Mouse (Mus musculus) MEL (cell line): ENCODE data around the gene Faim2. TPM values are rescaled to one million over a fixed set of nuclear protein-coding genes. Genes with fewer than 3 reads are reported as not detected.
A peak's percentile ranks its signal among the peaks of the same experiment; 100 is the strongest.

Experiments
- DNase-seq: peaks from one replicate; pipeline ENCODE4 v3.0.0; 2011; ENCODE audit warnings: low read depth, low spot score
- H3K27ac ChIP-seq: 2 replicates; pipeline ENCODE4 v1.5.1; 2012; ENCODE audit warnings: low read depth, mild to moderate bottlenecking, control low read depth, low read length, moderate library complexity; ENCODE audit not compliant: control insufficient read depth
- H3K27me3 ChIP-seq, 2 experiments: fragments of 150-350 bp in 1 of 2; sonication (generic) in 1 of 2; 2 replicates each; pipeline ENCODE4 v1.6.1; 2012; ENCODE audit warnings: low read length in 2 of 2, mild to moderate bottlenecking in 2 of 2, improper control_type of control experiment in 1 of 2, moderate library complexity in 1 of 2; ENCODE audit not compliant: insufficient read depth in 2 of 2, control insufficient read depth in 1 of 2
- H3K36me3 ChIP-seq, 2 experiments: 2 replicates each; pipeline ENCODE4 v1.6.1; 2012 to 2014; ENCODE audit warnings: low read length in 2 of 2, improper control_type of control experiment in 1 of 2, inconsistent platforms in 1 of 2, mild to moderate bottlenecking in 1 of 2; ENCODE audit not compliant: insufficient read depth in 2 of 2, control insufficient read depth in 1 of 2
- H3K4me1 ChIP-seq, 2 experiments: fragments of 150-350 bp in 1 of 2; sonication (generic) in 1 of 2; 2 replicates each; pipeline ENCODE4 v1.6.1; 2012; ENCODE audit warnings: low read length in 2 of 2, improper control_type of control experiment in 1 of 2, mild to moderate bottlenecking in 1 of 2; ENCODE audit not compliant: insufficient read depth in 2 of 2, control insufficient read depth in 1 of 2
- H3K4me3 ChIP-seq, 2 experiments: fragments of 150-350 bp in 1 of 2; sonication (generic) in 1 of 2; 2 replicates each; pipeline ENCODE4 v1.5.1; 2012; ENCODE audit warnings: low read depth in 2 of 2, low read length in 2 of 2, mild to moderate bottlenecking in 2 of 2, moderate library complexity in 2 of 2, control low read depth in 1 of 2, improper control_type of control experiment in 1 of 2; ENCODE audit not compliant: control insufficient read depth in 1 of 2, insufficient read depth in 1 of 2
- H3K79me2 ChIP-seq: 2 replicates; pipeline ENCODE4 v1.6.1; 2012; ENCODE audit warnings: mild to moderate bottlenecking, low read length, moderate library complexity; ENCODE audit not compliant: control insufficient read depth, poor library complexity, insufficient read depth
- H3K9ac ChIP-seq: 2 replicates; pipeline ENCODE4 v1.6.1; 2012; ENCODE audit warnings: low read depth, mild to moderate bottlenecking, control low read depth, low read length, moderate library complexity; ENCODE audit not compliant: control insufficient read depth, poor library complexity, severe bottlenecking
- H3K9me3 ChIP-seq: fragments of 150-350 bp; sonication (generic); replicated peaks from 2 replicates; pipeline ENCODE4 v1.6.1; 2012; ENCODE audit warnings: mild to moderate bottlenecking, low read length, improper control_type of control experiment, moderate library complexity; ENCODE audit not compliant: insufficient read depth
- BHLHE40 ChIP-seq: IDR thresholded peaks from 2 replicates; pipeline ENCODE4 v1.6.1; 2012; ENCODE audit warnings: low read depth, mild to moderate bottlenecking, inconsistent platforms, low read length, improper control_type of control experiment, borderline replicate concordance
- ELF1 ChIP-seq: IDR thresholded peaks from 2 replicates; pipeline ENCODE4 v1.6.1; 2014; ENCODE audit warnings: low read depth, mild to moderate bottlenecking, inconsistent platforms, low read length, improper control_type of control experiment, moderate library complexity
- EP300 ChIP-seq, 2 experiments: IDR thresholded peaks; 2 replicates each; pipeline ENCODE4 v1.6.1; 2011; ENCODE audit warnings: improper control_type of control experiment in 2 of 2, low read length in 2 of 2, low read depth in 1 of 2, mild to moderate bottlenecking in 1 of 2
- GABPA ChIP-seq: IDR thresholded peaks from 2 replicates; pipeline ENCODE4 v1.6.1; 2012; ENCODE audit warnings: low read depth, mild to moderate bottlenecking, inconsistent platforms, low read length, improper control_type of control experiment, moderate library complexity
- GATA1 ChIP-seq: IDR thresholded peaks from 2 replicates; pipeline ENCODE4 v1.6.1; 2011; ENCODE audit warnings: low read depth, low read length, improper control_type of control experiment
- JUND ChIP-seq: IDR thresholded peaks from 2 replicates; pipeline ENCODE4 v1.6.1; 2011; ENCODE audit warnings: low read depth, mild to moderate bottlenecking, improper control_type of control experiment, low read length
- MAFK ChIP-seq: IDR thresholded peaks from 2 replicates; pipeline ENCODE4 v1.6.1; 2011; ENCODE audit warnings: low read depth, mild to moderate bottlenecking, low read length, improper control_type of control experiment, borderline replicate concordance
- MAX ChIP-seq: IDR thresholded peaks from 2 replicates; pipeline ENCODE4 v1.6.1; 2011; ENCODE audit warnings: low read length, improper control_type of control experiment
- MEF2A ChIP-seq: IDR thresholded peaks from 2 replicates; pipeline ENCODE4 v1.6.1; 2014; ENCODE audit warnings: low read depth, mild to moderate bottlenecking, inconsistent platforms, low read length, improper control_type of control experiment; ENCODE audit not compliant: poor library complexity, insufficient replicate concordance, severe bottlenecking; ENCODE audit errors: extremely low read depth
- MXI1 ChIP-seq: IDR thresholded peaks from 2 replicates; pipeline ENCODE4 v1.6.1; 2011; ENCODE audit warnings: mild to moderate bottlenecking, low read depth, low read length, improper control_type of control experiment
- NELFE ChIP-seq: IDR thresholded peaks from 2 replicates; pipeline ENCODE4 v1.6.1; 2011; ENCODE audit warnings: low read depth, low read length, improper control_type of control experiment
- POLR2AphosphoS2 ChIP-seq: IDR thresholded peaks from 2 replicates; pipeline ENCODE4 v1.6.1; 2011; ENCODE audit warnings: low read length, improper control_type of control experiment
- POLR2AphosphoS5 ChIP-seq: IDR thresholded peaks from 2 replicates; pipeline ENCODE4 v1.6.1; 2012; ENCODE audit warnings: low read depth, borderline replicate concordance, mild to moderate bottlenecking, inconsistent platforms, low read length, moderate library complexity, mixed read lengths
- RAD21 ChIP-seq: IDR thresholded peaks from 2 replicates; pipeline ENCODE4 v1.6.1; 2011; ENCODE audit warnings: mild to moderate bottlenecking, low read depth, low read length, improper control_type of control experiment
- RCOR1 ChIP-seq: IDR thresholded peaks from 2 replicates; pipeline ENCODE4 v1.6.1; 2012; ENCODE audit warnings: low read depth, mild to moderate bottlenecking, inconsistent platforms, low read length, improper control_type of control experiment
- TAL1 ChIP-seq: IDR thresholded peaks from 2 replicates; pipeline ENCODE4 v1.6.1; 2012; ENCODE audit warnings: mild to moderate bottlenecking, inconsistent platforms, low read length, moderate library complexity, mixed read lengths
- TBP ChIP-seq: IDR thresholded peaks from 2 replicates; pipeline ENCODE4 v1.8.0; 2011; ENCODE audit warnings: low read depth, low read length, improper control_type of control experiment
- TCF12 ChIP-seq: IDR thresholded peaks from 2 replicates; pipeline ENCODE4 v1.6.1; 2014; ENCODE audit warnings: low read depth, mild to moderate bottlenecking, inconsistent platforms, low read length, improper control_type of control experiment, moderate library complexity
- UBTF ChIP-seq: IDR thresholded peaks from 2 replicates; pipeline ENCODE4 v1.6.1; 2012; ENCODE audit warnings: low read depth, mild to moderate bottlenecking, inconsistent platforms, low read length, improper control_type of control experiment, moderate library complexity, borderline replicate concordance; ENCODE audit not compliant: insufficient read depth
- USF1 ChIP-seq: IDR thresholded peaks from 2 replicates; pipeline ENCODE4 v1.6.1; 2014; ENCODE audit warnings: low read depth, mild to moderate bottlenecking, inconsistent platforms, low read length, improper control_type of control experiment, moderate library complexity
- ZKSCAN1 ChIP-seq: IDR thresholded peaks from 2 replicates; pipeline ENCODE4 v1.6.1; 2012; ENCODE audit warnings: low read depth, mild to moderate bottlenecking, inconsistent platforms, low read length, improper control_type of control experiment, moderate library complexity
- ZMIZ1 ChIP-seq: IDR thresholded peaks from 2 replicates; pipeline ENCODE4 v1.6.1; 2012; ENCODE audit warnings: low read depth, mild to moderate bottlenecking, inconsistent platforms, low read length, improper control_type of control experiment, moderate library complexity
- ZNF384 ChIP-seq: IDR thresholded peaks from 2 replicates; pipeline ENCODE4 v1.6.1; 2012; ENCODE audit warnings: low read depth, mild to moderate bottlenecking, inconsistent platforms, low read length, improper control_type of control experiment
- polyA plus RNA-seq, 2 experiments: library from polyadenylated mRNA; stranded (reverse) in 1 of 2; unstranded in 1 of 2; fragments of >175 nt in 1 of 2; fragments of >200 nt in 1 of 2; gene quantifications; 2 replicates each; pipeline versions ENCODE4 v1.2.1 to v1.2.4; 2012; ENCODE audit warnings: low replicate concordance in 2 of 2, low read depth in 1 of 2; ENCODE audit not compliant: insufficient read length in 2 of 2, insufficient read depth in 1 of 2, missing spikeins in 1 of 2
- total RNA-seq: library from RNA; depleted of rRNA; stranded (reverse); fragments of 300-350 nt; gene quantifications from 2 replicates; pipeline ENCODE4 v1.2.3, GENCODE M21; 2012

The Faim2 gene
- total and polyA plus RNA-seq, 3 experiments: 0.06 to 0.08 TPM; not detected in 1

DNA sequence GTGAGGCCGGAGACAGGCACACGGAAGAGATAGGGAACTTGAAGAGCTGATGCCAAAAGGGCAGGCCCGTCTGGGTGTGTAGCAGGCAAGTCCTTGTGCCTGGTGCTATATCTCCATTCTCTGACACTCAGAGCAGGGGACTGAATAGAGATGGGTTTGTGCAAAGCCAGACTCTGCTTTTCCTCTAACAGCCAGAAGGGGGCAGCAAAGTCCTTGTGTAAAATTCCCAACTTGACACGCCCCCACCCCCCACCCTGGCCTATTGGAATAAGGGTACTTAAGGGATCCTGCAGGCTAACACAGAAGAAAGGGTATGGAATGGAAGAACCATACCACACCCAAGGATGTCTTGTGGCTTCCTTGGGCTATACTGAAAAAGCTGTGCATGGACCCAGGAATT, 30.9 kb downstream of the Faim2 start (continued):
- no peak for TF ChIP-seq EP300 (IDR thresholded peaks at IDR 0.05; ENCODE audit: low read depth in 1 of 2, low read length in 2 of 2)
- no peak for TF ChIP-seq MEF2A
- no peak for TF ChIP-seq GATA1
- TF ChIP-seq ZNF384: no peak
- TF ChIP-seq ELF1: 0 out of 2 replicates have a peak, but pooled peaks have one; percentile 29
- TF ChIP-seq GABPA: no peak

DNA sequence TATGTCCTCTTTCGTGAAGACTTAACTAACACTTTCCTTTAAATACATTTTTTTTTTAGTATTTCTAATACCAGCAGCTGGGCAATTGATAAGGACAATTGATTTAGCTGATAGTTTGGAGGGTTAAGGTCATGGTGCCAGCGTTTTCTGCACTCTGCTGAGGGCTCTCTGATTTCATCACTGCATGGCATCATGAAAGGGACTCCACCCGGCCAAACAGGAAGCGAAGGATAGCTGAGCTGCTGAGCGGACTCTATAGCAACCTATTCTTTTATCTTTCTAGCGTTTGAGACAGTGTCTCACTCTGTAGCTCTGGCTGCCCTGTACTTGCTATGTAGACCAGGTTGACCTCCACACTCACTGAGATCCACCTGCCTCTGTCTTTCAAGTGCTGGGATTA, 43.2 kb downstream of the Faim2 start:
- Histone ChIP-seq H3K27me3 (peaks cover 17 to 19% of the 10 kb centered on the region in 2 experiments), H3K27ac (no peak overlapping the region)
- no peak for DNase-seq

DNA sequence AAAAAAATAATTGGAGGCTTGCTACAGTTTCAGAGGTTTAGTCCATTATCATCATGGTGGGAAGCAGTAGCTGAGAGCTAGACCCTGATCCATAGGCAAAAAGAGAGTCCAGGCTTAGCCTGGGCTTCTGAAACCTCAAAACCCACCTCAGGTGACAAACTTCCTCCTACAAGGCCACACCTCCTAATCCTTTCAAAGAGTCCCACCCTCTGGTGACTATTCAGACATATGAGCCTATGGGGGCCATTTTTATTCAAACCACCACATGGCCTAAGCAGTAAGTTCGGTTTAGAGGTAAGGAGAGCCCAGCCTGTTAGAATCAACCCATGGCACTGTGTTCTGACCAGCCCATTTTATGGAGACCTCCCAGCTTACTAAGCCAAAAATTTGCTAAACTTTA, 52.2 kb downstream of the Faim2 start:
- peaks cover 5% of the 10 kb centered on the region for H3K79me2 ChIP-seq
- DNase-seq: peak; percentile 75
- H3K27me3 ChIP-seq: peaks cover 2 to 3% of the 10 kb centered on the region in 2 experiments; a peak in 1 of 4 replicates
- no peaks in the 10 kb centered on the region for H3K9me3 ChIP-seq
- TF ChIP-seq ZMIZ1: no peak
- no peak for TF ChIP-seq MEF2A
- TF ChIP-seq MAX: no peak
- TF ChIP-seq ELF1: no peak
- TF ChIP-seq USF1: no peak
- TF ChIP-seq MXI1: no peak
- no peak for TF ChIP-seq GATA1
- TF ChIP-seq TAL1: no peak
- H3K4me1 ChIP-seq: peaks cover 0 to 21% of the 10 kb centered on the region in 2 experiments; a peak in 2 of 4 replicates
- no peak overlapping the region for H3K27ac ChIP-seq
- H3K4me3 ChIP-seq: no peak overlapping the region
- peaks cover 0 to 18% of the 10 kb centered on the region in 2 experiments; a peak in 2 of 4 replicates for H3K36me3 ChIP-seq
- H3K9ac ChIP-seq: no peak overlapping the region

More for the DNA sequence above, 43.2 kb downstream of the Faim2 start:
- Histone ChIP-seq H3K36me3 (no peaks in the 10 kb centered on the region), H3K4me3 (no peak overlapping the region), H3K9me3 (no peaks in the 10 kb centered on the region), H3K9ac (no peak overlapping the region), H3K4me1 (peaks cover 0 to 3% of the 10 kb centered on the region in 2 experiments; a peak in 1 of 4 replicates), H3K79me2 (no peaks in the 10 kb centered on the region)
- TF ChIP-seq POLR2AphosphoS2 (no peak), MAFK (no peak), MEF2A (no peak), ZMIZ1 (no peak), NELFE (no peak), RCOR1 (no peak), ZNF384 (no peak), BHLHE40 (no peak), TAL1 (no peak), GABPA (no peak), TCF12 (no peak), RAD21 (no peak), UBTF (no peak), JUND (no peak), EP300 (IDR thresholded peaks at IDR 0.05; ENCODE audit: low read depth in 1 of 2, low read length in 2 of 2) (no peak), GATA1 (no peak), ZKSCAN1 (no peak), POLR2AphosphoS5 (no peak), TBP (no peak)
